Mouse (Mus musculus) liver, embryonic 14.5 days (tissue): ENCODE measurements around the gene Hmcn1. TPM values are rescaled to one million over a fixed set of nuclear protein-coding genes. Genes with fewer than 3 reads are reported as not detected.

Source experiments
- ATAC-seq: fragments of 200-750 bp; cut with Nextera tagmentation; 2 replicates; pipeline ENCODE4 v1.8.0; 2017; ENCODE audit warnings: moderate number of reproducible peaks, mild to moderate bottlenecking, moderate library complexity; ENCODE audit not compliant: insufficient read depth
- DNase-seq, 3 experiments: peaks; one replicate each; pipeline ENCODE4 v3.0.0-alpha.2; 2012 to 2013; ENCODE audit warnings: low read depth in 3 of 3, low spot score in 3 of 3
- H3K27ac ChIP-seq: fragments of 300-500 bp; sonication (generic); 2 replicates; pipeline ENCODE4 v1.5.1; 2014; ENCODE audit warnings: moderate library complexity, mild to moderate bottlenecking, control low read depth, inconsistent platforms
- H3K27me3 ChIP-seq: fragments of 300-500 bp; sonication (generic); 2 replicates; pipeline ENCODE4 v1.6.1; 2014; ENCODE audit warnings: mild to moderate bottlenecking, low read length, moderate library complexity; ENCODE audit not compliant: control insufficient read depth, insufficient read depth
- H3K36me3 ChIP-seq: fragments of 300-500 bp; sonication (generic); replicated peaks from 2 replicates; pipeline ENCODE4 v1.6.1; 2014; ENCODE audit warnings: low read depth; ENCODE audit not compliant: control insufficient read depth, insufficient read depth
- H3K4me1 ChIP-seq, 2 experiments: fragments of 200-500 bp in 1 of 2; fragments of 300-500 bp in 1 of 2; sonication (generic) in 1 of 2; replicated peaks; 2 replicates each; pipeline ENCODE4 v1.6.1; 2012 to 2014; ENCODE audit warnings: antibody characterized with exemption in 1 of 2, inconsistent platforms in 1 of 2, low read length in 1 of 2; ENCODE audit not compliant: control insufficient read depth in 2 of 2, insufficient read depth in 2 of 2
- H3K4me2 ChIP-seq: fragments of 300-500 bp; sonication (generic); 2 replicates; pipeline ENCODE4 v1.6.1; 2014; ENCODE audit warnings: low read depth, mild to moderate bottlenecking, control low read depth, moderate library complexity
- H3K4me3 ChIP-seq, 2 experiments: fragments of 200-500 bp in 1 of 2; fragments of 300-500 bp in 1 of 2; sonication (generic) in 1 of 2; 2 replicates each; pipeline ENCODE4 v1.5.1; 2012 to 2014; ENCODE audit warnings: low read depth in 2 of 2, low read length in 2 of 2, mild to moderate bottlenecking in 2 of 2, control low read depth in 1 of 2, inconsistent platforms in 1 of 2, moderate library complexity in 1 of 2; ENCODE audit not compliant: insufficient read depth in 1 of 2
- H3K9ac ChIP-seq: fragments of 300-500 bp; sonication (generic); replicated peaks from 2 replicates; pipeline ENCODE4 v1.6.1; 2014; ENCODE audit warnings: mild to moderate bottlenecking, control low read depth, moderate library complexity
- H3K9me3 ChIP-seq: fragments of 300-500 bp; sonication (generic); 2 replicates; pipeline ENCODE4 v1.6.1; 2016; ENCODE audit warnings: low read length, mixed read lengths; ENCODE audit not compliant: control insufficient read depth
- CTCF ChIP-seq: IDR thresholded peaks from 2 replicates; pipeline ENCODE4 v1.5.1; 2016; ENCODE audit warnings: antibody characterized with exemption, low read depth, control low read depth
- EP300 ChIP-seq: IDR thresholded peaks from 2 replicates; pipeline ENCODE4 v1.6.1; 2016; ENCODE audit warnings: antibody characterized with exemption, low read depth
- WGBS: fragments of 180-500 bp; shearing (Covaris S2); extraction: QIAGEN DNeasy Blood & Tissue Kit; methylation state at CpG from one replicate; pipeline ENCODE4 v1.1.7; 2014; ENCODE audit not compliant: insufficient replicate concordance; 5-methylcytosine and 5-hydroxymethylcytosine counted together
- polyA plus RNA-seq, 2 experiments: library from polyadenylated mRNA; depleted of rRNA in 1 of 2; stranded (reverse) in 1 of 2; unstranded in 1 of 2; fragments of >200 nt; fragmentation: Nextera tagmentation in 1 of 2; extraction: Ambion mirVana in 1 of 2; gene quantifications; 2 replicates each; pipeline versions ENCODE4 v1.2.1 to v1.2.3; 2012 to 2014

Hmcn1 gene
- polyA plus RNA-seq, 2 experiments: 2.3 to 3.3 TPM

DNA sequence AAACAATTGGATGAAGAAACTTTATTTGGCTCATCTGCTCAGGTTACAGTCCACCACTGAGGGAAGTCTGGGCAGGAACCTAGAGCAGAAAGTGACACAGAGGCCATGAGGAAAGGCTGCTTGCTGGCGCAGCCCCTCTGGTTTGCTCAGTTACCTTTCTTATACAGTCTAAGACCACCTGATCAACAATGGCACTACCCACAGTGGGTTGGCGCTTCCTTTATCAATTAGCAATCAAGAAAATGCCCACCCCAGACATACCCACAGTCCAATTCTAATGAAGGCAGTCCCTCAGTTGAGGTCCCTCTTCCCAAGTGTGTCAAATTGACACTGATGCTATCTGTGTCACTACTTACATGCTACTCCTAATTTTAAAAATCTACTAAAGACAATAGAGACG lies 14.6 kb downstream of the Hmcn1 start:
- no peak overlapping the region for H3K27ac ChIP-seq
- ATAC-seq (no peak), DNase-seq (no peak)
- no peaks in the 10 kb centered on the region for H3K9me3 ChIP-seq
- 67% methylated on average over 3 of the region's 3 CpGs for WGBS
- H3K4me3 ChIP-seq: no peak overlapping the region
- TF ChIP-seq EP300: no peak
- no peak for TF ChIP-seq CTCF
- no peak overlapping the region for H3K4me2 ChIP-seq
- no peaks in the 10 kb centered on the region for H3K27me3 ChIP-seq
- H3K4me1 ChIP-seq: no peaks in the 10 kb centered on the region
- no peak overlapping the region for H3K9ac ChIP-seq
- H3K36me3 ChIP-seq: no peaks in the 10 kb centered on the region

- Histone ChIP-seq H3K4me1 (no peaks in the 10 kb centered on the region), H3K4me2 (no peak overlapping the region), H3K9ac (no peak overlapping the region), H3K9me3 (no peaks in the 10 kb centered on the region), H3K27me3 (no peaks in the 10 kb centered on the region), H3K36me3 (no peaks in the 10 kb centered on the region), H3K4me3 (no peak overlapping the region), H3K27ac (no peak overlapping the region)
- ATAC-seq (no peak), DNase-seq (no peak)
- no peak for TF ChIP-seq CTCF
- TF ChIP-seq EP300: no peak
- 25% methylated on average over 2 of the region's 2 CpGs for WGBS
Observed at GRCm38 (mm10) chr1:150976263-150976662, 17.0 kb downstream of the Hmcn1 start.

DNA sequence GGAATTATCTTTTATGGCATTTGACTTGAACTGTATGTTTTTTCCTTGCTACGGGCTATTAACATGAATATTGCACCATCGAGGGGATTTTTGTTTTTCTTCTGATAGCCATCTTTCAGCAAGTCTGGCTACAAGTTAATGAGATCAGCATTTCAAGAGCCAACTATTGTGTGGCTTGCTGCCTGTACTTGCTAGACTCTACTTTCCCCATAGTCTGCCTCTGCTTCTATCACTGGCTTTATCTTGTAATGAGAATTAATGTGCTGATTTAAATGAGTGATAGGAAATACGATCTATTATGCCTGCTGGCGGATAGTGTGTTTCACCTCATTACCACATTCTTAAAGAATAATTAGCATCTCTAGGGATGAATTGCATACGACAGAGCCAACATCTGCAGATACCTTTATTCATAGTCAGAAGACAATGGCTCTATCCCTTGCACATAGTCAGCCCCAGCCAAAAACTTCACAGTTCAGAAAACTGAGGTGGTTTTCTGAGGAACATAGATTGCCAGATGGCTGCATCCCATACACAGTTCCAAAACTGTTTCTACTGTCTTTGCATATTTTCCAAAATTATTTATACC lies 33.7 kb downstream of the Hmcn1 start:
- H3K27ac ChIP-seq: no peak overlapping the region
- H3K4me3 ChIP-seq: no peak overlapping the region
- H3K9me3 ChIP-seq: no peaks in the 10 kb centered on the region
- TF ChIP-seq CTCF (no peak), EP300 (no peak)
- ATAC-seq: no peak
- no peak overlapping the region for H3K9ac ChIP-seq
- no peak for DNase-seq
- no peak overlapping the region for H3K4me2 ChIP-seq
- H3K4me1 ChIP-seq: no peaks in the 10 kb centered on the region
- H3K27me3 ChIP-seq: no peaks in the 10 kb centered on the region
- H3K36me3 ChIP-seq: no peaks in the 10 kb centered on the region
- 63% methylated on average over 5 of the region's 5 CpGs for WGBS

DNA sequence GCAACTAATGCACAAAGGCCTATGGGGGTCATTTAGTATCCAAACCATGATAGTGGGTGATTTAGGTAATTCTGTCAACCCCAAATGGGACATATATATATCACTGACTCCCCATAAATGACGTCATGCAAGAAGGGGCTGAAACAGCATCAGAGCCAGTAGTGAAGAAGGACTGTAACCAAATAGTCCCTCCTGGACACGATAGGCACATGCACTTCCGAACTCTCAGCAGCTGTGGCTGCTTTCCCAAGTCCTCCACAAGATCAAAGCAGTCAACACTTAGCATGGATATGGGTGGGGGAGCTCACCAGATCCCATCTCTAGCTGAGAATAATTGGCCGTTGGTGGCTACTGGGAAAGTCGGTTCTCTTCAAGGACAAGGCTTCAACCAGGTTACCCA lies 42.2 kb downstream of the Hmcn1 start:
- ATAC-seq (no peak), DNase-seq (no peak)
- Histone ChIP-seq H3K9ac (no peak overlapping the region), H3K4me1 (no peaks in the 10 kb centered on the region), H3K9me3 (no peaks in the 10 kb centered on the region), H3K27me3 (no peaks in the 10 kb centered on the region), H3K36me3 (no peaks in the 10 kb centered on the region), H3K4me2 (no peak overlapping the region), H3K4me3 (no peak overlapping the region), H3K27ac (no peak overlapping the region)
- TF ChIP-seq EP300 (no peak), CTCF (no peak)
- WGBS: 56% methylated on average over 5 of the region's 5 CpGs

DNA sequence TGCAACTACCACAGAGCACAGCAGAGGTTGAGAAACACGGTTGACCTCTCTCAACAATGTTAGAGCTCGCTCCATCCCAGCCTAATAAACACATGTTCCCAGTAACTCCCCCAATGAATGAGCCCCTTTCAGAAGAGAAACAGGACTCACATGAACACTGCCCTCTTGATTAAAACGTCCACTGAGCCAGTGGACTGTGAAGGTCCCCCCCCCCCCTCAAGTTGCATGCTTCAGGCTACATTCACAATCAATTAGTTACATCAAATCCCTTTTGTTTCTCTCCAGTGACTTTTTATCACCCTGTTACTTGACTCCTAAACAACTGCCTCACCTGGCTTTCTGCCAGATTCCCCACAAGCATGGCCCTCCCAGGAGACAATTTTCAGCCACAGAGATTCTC lies 43.2 kb downstream of the Hmcn1 start:
- no peak for ATAC-seq
- Histone ChIP-seq H3K4me3 (no peak overlapping the region), H3K4me1 (no peaks in the 10 kb centered on the region), H3K27ac (no peak overlapping the region), H3K27me3 (no peaks in the 10 kb centered on the region), H3K9me3 (no peaks in the 10 kb centered on the region), H3K4me2 (no peak overlapping the region), H3K36me3 (no peaks in the 10 kb centered on the region), H3K9ac (no peak overlapping the region)
- 45% methylated on average over 3 of the region's 3 CpGs for WGBS
- TF ChIP-seq CTCF (no peak), EP300 (no peak)
- DNase-seq: no peak
